Mouse (Mus musculus) intestine, embryonic 14.5 days (tissue): ENCODE measurements around the gene Tbc1d4. TPM values are rescaled to one million over a fixed set of nuclear protein-coding genes. Genes with fewer than 3 reads are reported as not detected.

ENCODE experiments used
- ATAC-seq: fragments of 200-750 bp; cut with Nextera tagmentation; replicated peaks from 2 replicates; pipeline ENCODE4 v1.8.0; 2017; ENCODE audit warnings: low read depth, moderate number of reproducible peaks, moderate TSS enrichment, moderate library complexity; ENCODE audit not compliant: low FRiP score, low TSS enrichment
- DNase-seq: peaks from one replicate; pipeline ENCODE4 v3.0.0-alpha.2; 2018; ENCODE audit warnings: low spot score
- H3K27ac ChIP-seq: fragments of 300-500 bp; sonication (generic); 2 replicates; pipeline ENCODE4 v1.5.1; 2014; ENCODE audit warnings: low read depth, mild to moderate bottlenecking, control low read depth
- H3K27me3 ChIP-seq: fragments of 300-500 bp; sonication (generic); replicated peaks from 2 replicates; pipeline ENCODE4 v1.6.1; 2014; ENCODE audit warnings: low read length, control low read depth; ENCODE audit not compliant: control insufficient read depth, insufficient read depth
- H3K36me3 ChIP-seq: fragments of 300-500 bp; sonication (generic); 2 replicates; pipeline ENCODE4 v1.6.1; 2014; ENCODE audit warnings: low read length, control low read depth; ENCODE audit not compliant: control insufficient read depth, insufficient read depth
- H3K4me1 ChIP-seq: fragments of 300-500 bp; sonication (generic); replicated peaks from 2 replicates; pipeline ENCODE4 v1.6.1; 2014; ENCODE audit warnings: low read length, control low read depth, mixed read lengths; ENCODE audit not compliant: control insufficient read depth, insufficient read depth
- H3K4me2 ChIP-seq: fragments of 300-500 bp; sonication (generic); 2 replicates; pipeline ENCODE4 v1.6.1; 2014; ENCODE audit warnings: low read length
- H3K4me3 ChIP-seq: fragments of 300-500 bp; sonication (generic); 2 replicates; pipeline ENCODE4 v1.5.1; 2014; ENCODE audit warnings: low read depth, low read length, control low read depth, mixed read lengths
- H3K9ac ChIP-seq: fragments of 300-500 bp; sonication (generic); 2 replicates; pipeline ENCODE4 v1.6.1; 2014; ENCODE audit warnings: mild to moderate bottlenecking, low read length
- H3K9me3 ChIP-seq: fragments of 300-500 bp; sonication (generic); 2 replicates; pipeline ENCODE4 v1.6.1; 2016; ENCODE audit warnings: low read length, control low read depth; ENCODE audit not compliant: control insufficient read depth
- WGBS: fragments of 180-500 bp; shearing (Covaris S2); extraction: QIAGEN DNeasy Blood & Tissue Kit; methylation state at CpG from one replicate; pipeline ENCODE4 v1.1.7; 2014; 5-methylcytosine and 5-hydroxymethylcytosine counted together
- polyA plus RNA-seq: library from polyadenylated mRNA; unstranded; fragments of >200 nt; fragmentation: Nextera tagmentation; extraction: Ambion mirVana; gene quantifications from 2 replicates; pipeline ENCODE4 v1.2.1, GENCODE M21; 2014

The Tbc1d4 gene
- polyA plus RNA-seq, 1 experiment from 2014 or later, result 7.5 TPM

DNA sequence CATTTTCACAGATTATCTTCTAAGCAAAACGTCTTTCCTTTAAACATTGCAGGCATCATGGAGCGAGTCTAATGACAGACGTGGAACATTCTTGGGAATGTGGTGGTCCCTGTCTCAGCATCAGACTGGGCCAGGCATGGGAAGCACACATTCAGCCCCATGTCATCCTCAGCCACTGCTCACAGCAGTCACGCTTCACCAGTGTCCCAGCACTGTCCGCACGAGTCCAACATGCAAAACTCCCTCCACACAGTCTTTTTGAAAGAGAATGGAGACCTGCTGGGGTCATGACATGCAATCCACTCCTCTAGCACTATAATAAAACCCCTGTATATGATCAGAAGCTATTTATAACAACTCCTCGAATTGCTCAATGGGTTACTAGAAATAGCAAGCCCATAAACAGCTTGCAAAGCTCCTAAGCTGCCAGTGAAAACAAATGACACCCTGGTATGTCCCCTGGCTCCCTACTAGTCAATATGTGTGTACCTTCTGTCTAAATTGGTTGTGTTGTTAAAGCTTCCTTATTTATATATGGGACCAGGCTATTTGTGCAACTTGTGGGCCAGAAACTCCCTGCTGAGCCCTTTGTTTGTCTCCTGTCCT, 76.8 kb downstream of the Tbc1d4 start:
- H3K4me1 ChIP-seq, result no peaks in the 10 kb centered on the region
- ATAC-seq, result no peak
- H3K9me3 ChIP-seq, result no peaks in the 10 kb centered on the region
- DNase-seq, result no peak
- no peak overlapping the region for H3K4me2 ChIP-seq
- H3K36me3 ChIP-seq, result no peaks in the 10 kb centered on the region
- H3K27me3 ChIP-seq, result no peaks in the 10 kb centered on the region
- no peak overlapping the region for H3K9ac ChIP-seq
- 50% methylated on average over 7 of the region's 7 CpGs for WGBS
- H3K4me3 ChIP-seq, result no peak overlapping the region
- H3K27ac ChIP-seq, result no peak overlapping the region

DNA sequence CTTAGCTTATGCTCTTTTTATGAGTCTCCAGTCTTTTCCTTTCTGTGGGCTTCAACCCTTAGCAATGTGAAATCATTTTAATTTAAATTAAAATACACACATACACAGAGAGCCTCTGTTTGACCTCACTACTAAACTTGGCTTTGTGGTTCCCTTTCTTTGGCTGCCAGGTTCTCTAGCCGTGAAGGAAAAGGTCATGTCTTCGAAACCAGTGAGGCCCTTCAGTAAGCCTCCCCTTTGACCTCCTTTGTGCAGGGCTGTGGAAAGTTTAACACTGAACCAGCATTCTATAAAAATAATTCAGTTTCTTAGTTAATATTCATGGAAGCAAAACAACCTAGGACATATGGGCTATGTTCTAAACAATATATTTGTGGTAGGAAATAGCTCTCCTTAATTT, 78.5 kb downstream of the Tbc1d4 start:
- H3K27me3 ChIP-seq, result no peaks in the 10 kb centered on the region
- no peaks in the 10 kb centered on the region for H3K4me1 ChIP-seq
- 82% methylated on average over 2 of the region's 2 CpGs for WGBS
- ATAC-seq (no peak), DNase-seq (no peak)
- no peaks in the 10 kb centered on the region for H3K36me3 ChIP-seq
- no peak overlapping the region for H3K4me3 ChIP-seq
- no peak overlapping the region for H3K9ac ChIP-seq
- H3K4me2 ChIP-seq, result no peak overlapping the region
- H3K9me3 ChIP-seq, result no peaks in the 10 kb centered on the region
- H3K27ac ChIP-seq, result no peak overlapping the region

DNA sequence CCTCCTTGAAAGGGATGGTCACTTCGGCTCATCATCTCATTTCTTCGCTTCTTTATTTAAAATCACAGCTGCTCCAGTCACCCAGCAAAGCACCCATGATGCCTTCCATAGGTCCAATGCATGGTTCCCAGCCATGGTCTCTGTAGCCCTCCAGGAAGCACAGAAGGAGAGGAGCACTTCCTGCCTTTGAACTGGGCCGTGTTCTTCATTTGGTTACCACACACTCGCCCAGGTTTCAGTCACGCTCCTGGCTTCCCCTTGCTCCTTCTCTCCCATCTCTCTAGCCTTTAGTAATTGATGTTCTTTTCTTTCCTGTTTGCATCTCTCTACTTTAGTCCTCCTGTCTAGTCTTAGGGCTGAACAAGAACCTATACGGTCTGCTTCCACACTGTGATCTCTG, 79.8 kb downstream of the Tbc1d4 start:
- Histone ChIP-seq H3K27me3 (no peaks in the 10 kb centered on the region), H3K9me3 (no peaks in the 10 kb centered on the region), H3K36me3 (no peaks in the 10 kb centered on the region), H3K4me1 (no peaks in the 10 kb centered on the region), H3K27ac (no peak overlapping the region), H3K4me2 (no peak overlapping the region), H3K9ac (no peak overlapping the region), H3K4me3 (no peak overlapping the region)
- ATAC-seq (no peak), DNase-seq (no peak)
- 85% methylated on average over 6 of the region's 6 CpGs for WGBS

DNA sequence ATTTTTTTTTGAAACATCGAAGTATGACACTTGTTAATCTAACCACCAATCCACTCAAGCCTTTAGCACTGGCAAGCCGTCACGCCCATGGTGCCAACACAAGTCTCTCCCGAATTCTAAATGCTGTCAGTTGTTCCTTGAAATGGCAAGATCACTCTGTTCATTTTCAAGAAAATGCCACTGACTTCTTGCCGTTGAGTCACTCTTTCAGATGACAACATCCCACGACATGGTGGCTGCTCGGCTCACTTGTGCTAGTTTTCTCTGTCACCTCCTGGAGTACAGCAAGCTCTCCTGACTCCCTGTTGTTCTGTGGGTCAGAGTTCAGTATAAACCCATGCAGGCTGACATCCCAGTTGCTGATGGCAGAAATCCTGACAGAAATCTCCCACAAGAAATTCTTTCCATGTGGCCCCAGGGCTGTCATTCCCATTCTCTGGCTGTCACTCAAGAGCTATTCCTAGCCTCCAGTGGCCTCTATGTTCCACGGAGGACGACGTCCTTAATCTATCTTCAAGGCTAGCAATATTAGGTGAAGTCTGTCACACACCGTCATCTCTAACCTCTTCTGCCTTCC, 81.5 kb downstream of the Tbc1d4 start:
- ATAC-seq, result no peak
- WGBS, result 85% methylated on average over 11 of the region's 11 CpGs

DNA sequence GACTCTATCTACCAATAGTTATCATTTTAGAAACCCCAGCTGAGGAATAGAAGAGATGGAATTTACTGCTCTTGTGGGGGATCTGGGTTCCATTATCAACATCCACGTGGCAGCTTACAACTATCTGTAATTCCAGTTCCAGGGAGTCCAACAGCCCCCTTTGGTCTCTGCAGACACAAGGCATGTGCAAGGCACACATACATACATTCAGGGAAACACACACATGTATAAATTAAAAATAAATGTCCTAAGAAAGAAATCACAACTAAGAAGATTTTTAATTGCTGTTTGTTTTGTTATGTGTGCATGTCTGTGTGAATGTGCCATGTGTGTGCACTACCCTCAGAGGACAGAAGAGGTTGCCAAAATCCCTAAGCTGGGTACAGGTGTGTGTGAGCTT, 82.5 kb downstream of the Tbc1d4 start:
- WGBS, result 50% methylated on average over 1 of the region's 1 CpGs
- H3K36me3 ChIP-seq, result no peaks in the 10 kb centered on the region
- H3K4me1 ChIP-seq, result no peaks in the 10 kb centered on the region
- no peaks in the 10 kb centered on the region for H3K9me3 ChIP-seq
- H3K4me3 ChIP-seq, result no peak overlapping the region
- no peak overlapping the region for H3K4me2 ChIP-seq
- no peak overlapping the region for H3K9ac ChIP-seq
- H3K27me3 ChIP-seq, result no peaks in the 10 kb centered on the region
- ATAC-seq (no peak), DNase-seq (no peak)
- no peak overlapping the region for H3K27ac ChIP-seq

More for the DNA sequence above, 81.5 kb downstream of the Tbc1d4 start:
- H3K9ac ChIP-seq, result no peak overlapping the region
- DNase-seq, result no peak
- H3K4me3 ChIP-seq, result no peak overlapping the region
- H3K9me3 ChIP-seq, result no peaks in the 10 kb centered on the region
- H3K27me3 ChIP-seq, result no peaks in the 10 kb centered on the region
- no peaks in the 10 kb centered on the region for H3K36me3 ChIP-seq
- no peak overlapping the region for H3K27ac ChIP-seq
- no peak overlapping the region for H3K4me2 ChIP-seq
- no peaks in the 10 kb centered on the region for H3K4me1 ChIP-seq

DNA sequence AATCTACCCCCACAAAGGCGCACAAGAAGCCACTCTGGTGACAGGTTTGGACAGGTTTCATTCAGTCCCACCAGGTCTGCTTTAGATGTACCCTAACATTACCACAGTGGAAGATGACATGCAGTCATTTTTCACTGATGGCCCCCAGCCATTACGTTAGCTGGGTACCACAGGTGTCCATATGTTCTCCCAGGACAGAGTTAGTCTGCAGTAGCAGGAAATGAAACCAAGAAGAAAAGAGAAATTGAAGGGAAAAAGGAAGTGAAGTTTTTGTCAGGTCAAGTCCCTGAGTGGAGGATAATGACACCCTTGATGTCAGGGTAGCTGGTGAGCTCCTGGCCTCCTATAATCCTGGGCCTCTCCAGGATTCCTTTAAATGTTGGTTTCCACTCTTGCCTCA, 89.0 kb downstream of the Tbc1d4 start:
- no peak overlapping the region for H3K9ac ChIP-seq
- no peaks in the 10 kb centered on the region for H3K9me3 ChIP-seq
- WGBS, result 90% methylated on average over 2 of the region's 2 CpGs
- no peaks in the 10 kb centered on the region for H3K36me3 ChIP-seq
- no peaks in the 10 kb centered on the region for H3K4me1 ChIP-seq
- ATAC-seq (no peak), DNase-seq (no peak)
- no peak overlapping the region for H3K4me2 ChIP-seq
- no peak overlapping the region for H3K4me3 ChIP-seq
- H3K27ac ChIP-seq, result no peak overlapping the region
- no peaks in the 10 kb centered on the region for H3K27me3 ChIP-seq

DNA sequence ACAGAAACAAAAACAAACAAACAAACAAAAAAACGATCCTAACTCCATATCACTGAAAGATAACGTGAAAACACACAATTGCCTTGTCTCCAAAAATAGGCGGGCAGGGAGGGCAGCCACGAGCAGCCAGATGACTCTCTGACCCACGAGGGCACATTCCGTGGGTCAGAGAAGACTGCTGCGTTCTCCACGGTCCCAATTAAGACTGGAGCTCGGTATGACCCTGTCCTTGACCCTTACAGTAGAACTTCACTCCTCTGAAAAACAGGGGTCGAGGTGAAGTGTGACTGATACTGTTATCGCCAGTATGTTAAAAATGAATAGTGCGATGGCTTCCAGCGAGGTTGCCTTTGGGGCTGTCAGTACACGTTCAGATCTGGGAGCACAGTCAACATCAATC, 90.7 kb downstream of the Tbc1d4 start:
- ATAC-seq, result no peak
- no peaks in the 10 kb centered on the region for H3K36me3 ChIP-seq
- H3K9ac ChIP-seq, result no peak overlapping the region
- no peak for DNase-seq
- H3K9me3 ChIP-seq, result no peaks in the 10 kb centered on the region
- no peaks in the 10 kb centered on the region for H3K4me1 ChIP-seq
- H3K27me3 ChIP-seq, result no peaks in the 10 kb centered on the region
- H3K27ac ChIP-seq, result no peak overlapping the region
- WGBS, result 64% methylated on average over 14 of the region's 14 CpGs
- no peak overlapping the region for H3K4me2 ChIP-seq
- no peak overlapping the region for H3K4me3 ChIP-seq

DNA sequence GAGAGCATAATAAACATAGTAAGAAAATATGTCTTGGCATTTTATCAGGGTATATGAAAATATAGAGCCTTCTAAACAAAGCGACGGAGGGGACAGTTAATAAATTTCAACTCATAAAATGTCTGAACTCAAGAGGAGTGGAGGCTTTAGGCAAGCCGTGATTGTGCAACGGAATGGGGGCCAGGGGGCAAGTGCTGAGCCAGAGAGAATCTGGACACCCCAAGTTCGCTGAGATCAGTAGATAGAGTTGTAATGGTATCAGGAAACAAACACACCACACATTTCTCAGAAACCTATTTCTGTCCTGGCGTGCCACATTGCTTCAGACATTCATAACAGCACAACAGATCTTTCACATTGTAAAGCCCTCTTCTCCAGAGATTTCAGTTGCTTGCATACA, 91.2 kb downstream of the Tbc1d4 start:
- DNase-seq, result no peak
- WGBS, result 75% methylated on average over 6 of the region's 6 CpGs
- Histone ChIP-seq H3K4me2 (no peak overlapping the region), H3K27me3 (no peaks in the 10 kb centered on the region), H3K27ac (no peak overlapping the region), H3K36me3 (no peaks in the 10 kb centered on the region), H3K9ac (no peak overlapping the region), H3K4me1 (no peaks in the 10 kb centered on the region), H3K9me3 (no peaks in the 10 kb centered on the region), H3K4me3 (no peak overlapping the region)
- no peak for ATAC-seq

DNA sequence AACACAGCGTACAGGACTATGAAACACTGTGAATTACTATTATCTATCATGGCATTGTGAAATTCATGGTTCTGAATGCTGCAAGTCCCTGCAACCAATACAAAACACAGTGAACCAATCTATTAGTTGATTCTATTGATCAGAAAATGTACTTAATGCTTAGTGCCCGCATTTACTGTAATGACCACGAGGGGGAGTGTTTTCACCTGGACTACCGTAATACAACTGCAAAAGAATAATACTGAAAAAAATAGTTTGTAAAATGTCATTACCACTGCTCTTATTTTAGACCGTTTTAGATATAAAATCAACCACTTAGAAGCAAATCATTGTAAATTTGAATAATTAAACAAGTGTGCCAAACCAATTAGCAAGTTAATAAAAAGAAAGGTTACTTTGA, 91.7 kb downstream of the Tbc1d4 start:
- no peaks in the 10 kb centered on the region for H3K9me3 ChIP-seq
- H3K9ac ChIP-seq, result no peak overlapping the region
- no peak overlapping the region for H3K4me2 ChIP-seq
- 24% methylated on average over 5 of the region's 5 CpGs for WGBS
- H3K4me3 ChIP-seq, result no peak overlapping the region
- H3K36me3 ChIP-seq, result no peaks in the 10 kb centered on the region
- ATAC-seq, result no peak
- DNase-seq, result no peak
- no peaks in the 10 kb centered on the region for H3K27me3 ChIP-seq
- no peak overlapping the region for H3K27ac ChIP-seq
- no peaks in the 10 kb centered on the region for H3K4me1 ChIP-seq
